Mouse (Mus musculus): ENCODE results near the gene Slx4. TPM values are rescaled to one million over a fixed set of nuclear protein-coding genes. Genes with fewer than 3 reads are reported as not detected.

Gene Slx4
- polyA plus RNA-seq, 1 experiment: 71.8 TPM

DNA sequence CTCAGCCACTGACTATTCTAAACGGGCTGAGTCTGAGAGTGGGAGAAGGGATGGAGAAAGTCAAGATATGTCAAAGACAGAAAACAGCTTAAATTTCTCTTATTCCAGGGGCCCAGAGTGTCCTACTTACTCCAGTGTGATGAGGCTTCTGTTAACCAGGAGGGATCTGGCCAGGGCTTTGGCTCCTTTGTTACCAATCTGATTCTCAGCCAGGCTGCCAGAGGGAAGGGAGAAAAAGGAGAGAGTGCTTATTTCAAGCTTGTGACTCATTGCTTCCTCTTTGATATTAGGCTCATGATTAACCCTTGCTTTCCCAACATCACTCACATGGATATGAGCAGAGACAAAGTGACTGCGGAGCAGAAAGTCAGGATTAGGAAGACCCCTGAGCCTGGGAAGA, 44.3 kb downstream of the Slx4 start:
- Histone ChIP-seq H3K27ac (ENCODE audit: control insufficient read depth, insufficient read depth, low read length) (no peak overlapping the region), H3K36me3 (ENCODE audit: control insufficient read depth, insufficient read depth, low read length) (peaks cover 21% of the 10 kb centered on the region), H3K4me3 (ENCODE audit: control insufficient read depth, insufficient read depth, low read length) (no peak overlapping the region), H3K4me1 (replicated peaks; ENCODE audit: control insufficient read depth, insufficient read depth, low read length) (no peaks in the 10 kb centered on the region), H3K27me3 (ENCODE audit: control insufficient read depth, insufficient read depth, low read length) (no peaks in the 10 kb centered on the region)
- TF ChIP-seq CTCF (IDR thresholded peaks at IDR 0.05; ENCODE audit: borderline replicate concordance, control insufficient read depth, extremely low read depth, insufficient read depth, low read length, poor library complexity): no peak
- no peak for TF ChIP-seq POLR2A (IDR thresholded peaks at IDR 0.05; ENCODE audit: control insufficient read depth, extremely low read depth, insufficient read depth, low read length, poor library complexity)
- DNase-seq: no peak
- 89% methylated on average over 2 of the region's 2 CpGs for WGBS

DNA sequence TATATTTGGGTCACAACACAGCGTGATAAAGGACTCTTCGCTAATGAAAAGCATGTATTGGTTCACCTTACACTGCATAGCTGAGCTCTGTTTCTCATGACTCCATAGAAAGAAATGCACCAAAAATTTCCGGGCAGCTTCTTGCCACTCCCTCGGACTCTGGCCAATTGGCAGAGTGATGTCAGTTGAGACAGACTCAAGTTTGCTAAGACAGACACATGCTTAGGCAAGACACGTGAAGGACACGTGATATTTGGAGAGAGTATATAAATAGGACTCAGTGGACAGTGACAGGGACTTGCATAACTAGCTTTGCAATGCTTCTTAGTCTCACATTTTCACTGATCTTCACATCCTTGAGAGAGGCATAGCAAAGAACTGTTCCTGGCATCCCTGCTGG, 47.2 kb downstream of the Slx4 start:
- 96% methylated on average over 6 of the region's 6 CpGs for WGBS
- Histone ChIP-seq H3K27ac (ENCODE audit: control insufficient read depth, insufficient read depth, low read length) (no peak overlapping the region), H3K27me3 (ENCODE audit: control insufficient read depth, insufficient read depth, low read length) (no peaks in the 10 kb centered on the region), H3K4me3 (ENCODE audit: control insufficient read depth, insufficient read depth, low read length) (no peak overlapping the region), H3K36me3 (ENCODE audit: control insufficient read depth, insufficient read depth, low read length) (peaks cover 17% of the 10 kb centered on the region), H3K4me1 (replicated peaks; ENCODE audit: control insufficient read depth, insufficient read depth, low read length) (no peaks in the 10 kb centered on the region)
- DNase-seq: no peak
- TF ChIP-seq CTCF (IDR thresholded peaks at IDR 0.05; ENCODE audit: borderline replicate concordance, control insufficient read depth, extremely low read depth, insufficient read depth, low read length, poor library complexity) (no peak), POLR2A (IDR thresholded peaks at IDR 0.05; ENCODE audit: control insufficient read depth, extremely low read depth, insufficient read depth, low read length, poor library complexity) (no peak)

DNA sequence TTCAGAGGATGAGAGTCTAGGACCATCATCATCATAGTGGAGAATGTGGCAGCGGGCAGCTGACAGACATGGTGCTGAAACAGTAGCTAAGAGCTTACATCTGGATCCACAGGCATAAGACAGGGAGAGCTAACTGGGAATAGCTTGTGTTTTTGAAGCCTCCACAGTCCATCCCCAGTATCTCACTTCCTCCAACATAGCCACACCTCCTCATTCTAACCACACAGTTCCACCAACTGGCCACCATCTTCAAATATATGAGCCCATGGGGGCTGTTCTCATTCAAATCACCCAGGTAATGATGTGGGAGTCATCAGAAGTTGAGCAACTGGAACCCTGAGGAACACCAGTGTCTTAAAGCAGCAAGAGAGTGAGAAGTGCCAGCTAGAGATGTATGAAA, 52.4 kb downstream of the Slx4 start:
- WGBS: 84% methylated on average over 1 of the region's 1 CpGs

DNA sequence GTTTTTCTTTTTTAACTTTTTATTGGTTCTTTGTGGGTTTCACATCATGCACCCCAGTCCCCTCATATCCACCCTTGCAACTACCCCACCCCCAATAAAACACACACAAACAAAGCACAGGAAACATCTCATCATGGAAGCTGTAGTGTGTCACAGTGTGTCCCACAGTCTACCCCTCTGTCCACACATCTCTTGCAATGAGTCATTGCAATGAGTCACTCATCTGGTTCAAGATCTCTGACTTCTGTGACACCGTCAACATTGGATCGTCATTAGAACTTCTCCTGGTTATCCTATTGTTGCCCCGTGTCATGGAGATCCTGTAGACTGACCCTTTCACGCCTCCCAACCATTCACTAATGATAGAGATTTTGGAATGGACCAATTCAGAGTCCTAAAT, 68.9 kb downstream of the Slx4 start:
- TF ChIP-seq POLR2A (IDR thresholded peaks at IDR 0.05; ENCODE audit: control insufficient read depth, extremely low read depth, insufficient read depth, low read length, poor library complexity) (no peak), CTCF (IDR thresholded peaks at IDR 0.05; ENCODE audit: borderline replicate concordance, control insufficient read depth, extremely low read depth, insufficient read depth, low read length, poor library complexity) (no peak)
- no peak overlapping the region for H3K27ac ChIP-seq (ENCODE audit: control insufficient read depth, insufficient read depth, low read length)
- DNase-seq: no peak
- H3K4me3 ChIP-seq (ENCODE audit: control insufficient read depth, insufficient read depth, low read length): no peak overlapping the region
- no peaks in the 10 kb centered on the region for H3K27me3 ChIP-seq (ENCODE audit: control insufficient read depth, insufficient read depth, low read length)
- H3K36me3 ChIP-seq (ENCODE audit: control insufficient read depth, insufficient read depth, low read length): peaks cover 32% of the 10 kb centered on the region
- H3K4me1 ChIP-seq (replicated peaks; ENCODE audit: control insufficient read depth, insufficient read depth, low read length): no peaks in the 10 kb centered on the region
- 98% methylated on average over 4 of the region's 4 CpGs for WGBS

More for the DNA sequence above, 52.4 kb downstream of the Slx4 start:
- H3K27me3 ChIP-seq (ENCODE audit: control insufficient read depth, insufficient read depth, low read length): no peaks in the 10 kb centered on the region
- no peaks in the 10 kb centered on the region for H3K4me1 ChIP-seq (replicated peaks; ENCODE audit: control insufficient read depth, insufficient read depth, low read length)
- DNase-seq: no peak
- peaks cover 18% of the 10 kb centered on the region for H3K36me3 ChIP-seq (ENCODE audit: control insufficient read depth, insufficient read depth, low read length)
- TF ChIP-seq POLR2A (IDR thresholded peaks at IDR 0.05; ENCODE audit: control insufficient read depth, extremely low read depth, insufficient read depth, low read length, poor library complexity): no peak
- TF ChIP-seq CTCF (IDR thresholded peaks at IDR 0.05; ENCODE audit: borderline replicate concordance, control insufficient read depth, extremely low read depth, insufficient read depth, low read length, poor library complexity): no peak
- no peak overlapping the region for H3K4me3 ChIP-seq (ENCODE audit: control insufficient read depth, insufficient read depth, low read length)
- no peak overlapping the region for H3K27ac ChIP-seq (ENCODE audit: control insufficient read depth, insufficient read depth, low read length)

DNA sequence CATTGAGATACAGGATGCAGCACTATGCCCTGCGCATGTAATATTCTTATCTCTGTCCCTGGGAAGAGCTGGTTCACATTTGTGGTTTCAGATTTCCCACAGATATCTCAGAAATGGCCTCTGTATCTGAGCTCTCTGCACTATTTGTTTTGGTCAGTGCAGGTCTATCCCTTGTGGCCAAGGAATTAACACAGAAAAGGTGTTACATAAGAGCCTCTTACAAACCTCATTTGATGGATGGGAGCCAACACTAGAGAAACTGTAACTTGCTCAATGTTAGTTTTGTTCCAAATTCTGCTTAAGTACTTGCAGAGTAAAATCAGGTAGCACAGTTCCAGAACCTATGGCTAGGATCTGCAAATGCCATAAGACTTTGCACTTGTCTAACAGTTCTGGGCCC, 69.5 kb downstream of the Slx4 start:
- Histone ChIP-seq H3K36me3 (ENCODE audit: control insufficient read depth, insufficient read depth, low read length) (peaks cover 33% of the 10 kb centered on the region), H3K4me1 (replicated peaks; ENCODE audit: control insufficient read depth, insufficient read depth, low read length) (no peaks in the 10 kb centered on the region), H3K27ac (ENCODE audit: control insufficient read depth, insufficient read depth, low read length) (no peak overlapping the region), H3K4me3 (ENCODE audit: control insufficient read depth, insufficient read depth, low read length) (no peak overlapping the region), H3K27me3 (ENCODE audit: control insufficient read depth, insufficient read depth, low read length) (no peaks in the 10 kb centered on the region)
- TF ChIP-seq POLR2A (IDR thresholded peaks at IDR 0.05; ENCODE audit: control insufficient read depth, extremely low read depth, insufficient read depth, low read length, poor library complexity) (no peak), CTCF (IDR thresholded peaks at IDR 0.05; ENCODE audit: borderline replicate concordance, control insufficient read depth, extremely low read depth, insufficient read depth, low read length, poor library complexity) (no peak)
- 98% methylated on average over 1 of the region's 1 CpGs for WGBS
- no peak for DNase-seq

DNA sequence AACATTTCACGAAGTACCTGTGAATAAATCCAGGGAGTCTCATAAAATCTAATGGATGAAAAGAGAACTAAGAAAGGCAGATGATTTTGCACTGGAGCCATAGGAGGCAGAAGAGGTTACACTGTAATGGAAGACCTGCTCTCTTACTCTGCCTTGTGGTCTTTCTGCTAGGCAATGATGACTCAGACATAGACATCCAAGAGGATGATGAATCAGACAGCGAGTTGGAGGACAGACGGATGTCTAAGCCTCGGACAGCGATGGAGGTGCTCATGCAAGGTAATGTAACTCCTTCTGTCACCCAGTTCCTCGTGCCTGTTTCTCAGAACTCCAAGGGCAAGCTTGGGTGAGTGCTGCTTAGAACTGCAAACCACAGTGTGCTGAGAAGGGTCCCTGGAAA, 70.0 kb downstream of the Slx4 start:
- Histone ChIP-seq H3K27me3 (ENCODE audit: control insufficient read depth, insufficient read depth, low read length) (no peaks in the 10 kb centered on the region), H3K27ac (ENCODE audit: control insufficient read depth, insufficient read depth, low read length) (no peak overlapping the region), H3K36me3 (ENCODE audit: control insufficient read depth, insufficient read depth, low read length) (peaks cover 33% of the 10 kb centered on the region), H3K4me1 (replicated peaks; ENCODE audit: control insufficient read depth, insufficient read depth, low read length) (no peaks in the 10 kb centered on the region), H3K4me3 (ENCODE audit: control insufficient read depth, insufficient read depth, low read length) (no peak overlapping the region)
- no peak for DNase-seq
- TF ChIP-seq CTCF (IDR thresholded peaks at IDR 0.05; ENCODE audit: borderline replicate concordance, control insufficient read depth, extremely low read depth, insufficient read depth, low read length, poor library complexity) (no peak), POLR2A (IDR thresholded peaks at IDR 0.05; ENCODE audit: control insufficient read depth, extremely low read depth, insufficient read depth, low read length, poor library complexity) (no peak)
- WGBS: 93% methylated on average over 6 of the region's 6 CpGs

DNA sequence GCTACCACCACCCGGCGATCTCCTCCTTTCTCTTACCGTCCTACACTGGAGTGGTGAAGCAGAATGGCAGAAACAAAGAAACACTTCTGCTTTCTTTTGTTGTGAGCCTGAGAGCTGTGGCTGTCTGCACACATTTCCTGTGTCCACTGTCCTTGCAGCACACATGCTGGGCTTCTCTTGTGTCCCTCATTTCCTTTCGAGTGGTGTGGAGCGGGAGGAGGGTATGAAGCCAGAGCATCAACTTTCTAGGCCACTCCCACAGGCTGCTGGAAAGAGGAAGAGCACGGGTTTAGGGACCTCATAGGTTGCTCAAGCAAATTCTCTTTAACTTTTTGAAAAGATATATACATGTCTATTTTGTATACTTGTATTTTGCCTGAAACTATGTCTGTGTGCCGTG, 74.4 kb downstream of the Slx4 start:
- WGBS: 80% methylated on average over 7 of the region's 7 CpGs
- no peak overlapping the region for H3K27ac ChIP-seq (ENCODE audit: control insufficient read depth, insufficient read depth, low read length)
- no peaks in the 10 kb centered on the region for H3K27me3 ChIP-seq (ENCODE audit: control insufficient read depth, insufficient read depth, low read length)
- H3K36me3 ChIP-seq (ENCODE audit: control insufficient read depth, insufficient read depth, low read length): peaks cover 47% of the 10 kb centered on the region
- H3K4me3 ChIP-seq (ENCODE audit: control insufficient read depth, insufficient read depth, low read length): no peak overlapping the region
- TF ChIP-seq POLR2A (IDR thresholded peaks at IDR 0.05; ENCODE audit: control insufficient read depth, extremely low read depth, insufficient read depth, low read length, poor library complexity) (no peak), CTCF (IDR thresholded peaks at IDR 0.05; ENCODE audit: borderline replicate concordance, control insufficient read depth, extremely low read depth, insufficient read depth, low read length, poor library complexity) (no peak)
- DNase-seq: no peak
- no peaks in the 10 kb centered on the region for H3K4me1 ChIP-seq (replicated peaks; ENCODE audit: control insufficient read depth, insufficient read depth, low read length)

Other genes starting within 250 kb of the Slx4 start
- not detected in 2 replicates for gene Olfr15, start 172.9 kb downstream of the Slx4 start, polyA plus RNA-seq (2012; rRNA removed)
- 1.1 and 1.3 TPM in 2 replicates for gene Zfp174, start 156.5 kb downstream of the Slx4 start, polyA plus RNA-seq (2012; rRNA removed)
- gene Naa60, start 131.4 kb downstream of the Slx4 start, polyA plus RNA-seq (2012; rRNA removed): 107 and 115 TPM in 2 replicates
- 6.3 and 7.5 TPM in 2 replicates for gene Zfp597, start 119.2 kb downstream of the Slx4 start, polyA plus RNA-seq (2012; rRNA removed)
- not detected in 2 replicates for gene Gm20695, start 119.1 kb downstream of the Slx4 start, polyA plus RNA-seq (2012; rRNA removed)
- gene 1700037C18Rik, start 95.1 kb downstream of the Slx4 start, polyA plus RNA-seq (2012; rRNA removed): 9.0 and 12.0 TPM in 2 replicates
- 19.4 and 22.9 TPM in 2 replicates for gene Cluap1, start 95.0 kb downstream of the Slx4 start, polyA plus RNA-seq (2012; rRNA removed)
- gene Nlrc3, start 27.1 kb downstream of the Slx4 start, polyA plus RNA-seq (2012; rRNA removed): 136 and 157 TPM in 2 replicates
- gene Dnase1, start 33.2 kb upstream of the Slx4 start, polyA plus RNA-seq (2012; rRNA removed): 0.33 and 0.77 TPM in 2 replicates
- gene Trap1, start 74.1 kb upstream of the Slx4 start, polyA plus RNA-seq (2012; rRNA removed): 90.9 and 94.2 TPM in 2 replicates
- 56.9 and 76.8 TPM in 2 replicates for gene Crebbp, start 210.2 kb upstream of the Slx4 start, polyA plus RNA-seq (2012; rRNA removed)

Data from thymus, adult 2 months (tissue).